Mouse (Mus musculus) megakaryocyte, embryonic 14.5 days (primary cell): ENCODE results near the gene Ankrd54.

Source experiments
- FLI1 ChIP-seq: IDR thresholded peaks from 2 replicates; pipeline ENCODE4 v1.6.1; 2012; ENCODE audit warnings: low read length, inconsistent platforms, mixed read lengths
- GATA1 ChIP-seq: IDR thresholded peaks from 3 replicates; pipeline ENCODE4 v1.6.1; 2012; ENCODE audit warnings: mixed read lengths, low read length, inconsistent platforms, borderline replicate concordance

DNA sequence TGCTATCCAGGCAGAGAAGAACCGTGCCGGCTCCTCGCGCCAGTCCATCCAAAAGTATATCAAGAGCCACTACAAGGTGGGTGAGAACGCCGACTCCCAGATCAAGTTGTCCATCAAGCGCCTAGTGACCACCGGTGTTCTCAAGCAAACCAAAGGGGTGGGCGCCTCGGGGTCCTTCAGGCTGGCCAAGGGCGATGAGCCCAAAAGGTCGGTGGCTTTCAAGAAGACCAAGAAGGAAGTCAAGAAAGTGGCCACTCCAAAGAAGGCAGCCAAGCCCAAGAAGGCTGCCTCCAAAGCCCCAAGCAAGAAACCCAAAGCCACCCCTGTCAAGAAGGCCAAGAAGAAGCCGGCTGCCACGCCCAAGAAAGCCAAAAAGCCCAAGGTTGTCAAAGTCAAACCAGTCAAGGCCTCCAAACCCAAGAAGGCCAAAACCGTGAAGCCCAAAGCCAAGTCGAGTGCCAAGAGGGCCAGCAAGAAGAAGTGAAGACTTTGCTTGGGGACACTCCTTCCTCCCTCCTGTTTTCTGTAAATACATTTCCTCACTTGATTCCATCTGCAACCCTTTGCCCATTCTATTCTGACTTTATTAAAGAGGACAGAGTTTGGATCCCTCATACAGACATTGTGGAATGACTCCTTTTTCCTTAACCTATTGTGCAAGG, 33.7 kb downstream of the Ankrd54 start:
- TF ChIP-seq FLI1 (no peak), GATA1 (no peak)
